Mouse (Mus musculus): ENCODE measurements at regions not wholly inside any gene's neighbourhood (a gene's known extent, or its start where the extent isn't known, plus 50 kb on each side); places are given as distances from the start of the nearest gene placed in this dataset.

- H3K36me3 ChIP-seq (ENCODE audit: control insufficient read depth, insufficient read depth, low read length) = no peaks in the 10 kb centered on the region
- no peaks in the 10 kb centered on the region for H3K27me3 ChIP-seq (ENCODE audit: control insufficient read depth, insufficient read depth, low read length)
- H3K9ac ChIP-seq (replicated peaks; ENCODE audit: low read length) = no peak overlapping the region
- no peak overlapping the region for H3K4me3 ChIP-seq (replicated peaks; ENCODE audit: low read depth, low read length)
- H3K9me3 ChIP-seq (ENCODE audit: control insufficient read depth, low read length) = no peaks in the 10 kb centered on the region
- H3K4me2 ChIP-seq (ENCODE audit: low read length) = no peak overlapping the region
- DNase-seq (no peak), ATAC-seq (ENCODE audit: low FRiP score, low TSS enrichment) (no peak)
- 78% methylated on average over 4 of the region's 4 CpGs for WGBS
- H3K27ac ChIP-seq (replicated peaks; ENCODE audit: low read depth, low read length) = no peak overlapping the region
- H3K4me1 ChIP-seq (ENCODE audit: control insufficient read depth, insufficient read depth, low read length) = no peaks in the 10 kb centered on the region
These were observed 253.5 kb downstream of the Hhipl2 start for GRCm38 (mm10) chr1:183671541-183671940.

GRCm38 (mm10) chr1:183672521-183672920, 254.5 kb downstream of the Hhipl2 start:
- DNase-seq (no peak), ATAC-seq (ENCODE audit: low FRiP score, low TSS enrichment) (no peak)
- no peaks in the 10 kb centered on the region for H3K36me3 ChIP-seq (ENCODE audit: control insufficient read depth, insufficient read depth, low read length)
- H3K9me3 ChIP-seq (ENCODE audit: control insufficient read depth, low read length) = no peaks in the 10 kb centered on the region
- no peak overlapping the region for H3K4me2 ChIP-seq (ENCODE audit: low read length)
- no peaks in the 10 kb centered on the region for H3K27me3 ChIP-seq (ENCODE audit: control insufficient read depth, insufficient read depth, low read length)
- no peak overlapping the region for H3K27ac ChIP-seq (replicated peaks; ENCODE audit: low read depth, low read length)
- no peak overlapping the region for H3K9ac ChIP-seq (replicated peaks; ENCODE audit: low read length)
- WGBS = 88% methylated on average over 5 of the region's 5 CpGs
- no peak overlapping the region for H3K4me3 ChIP-seq (replicated peaks; ENCODE audit: low read depth, low read length)
- H3K4me1 ChIP-seq (ENCODE audit: control insufficient read depth, insufficient read depth, low read length) = no peaks in the 10 kb centered on the region

GRCm38 (mm10) chr1:183677585-183677984, 259.6 kb downstream of the Hhipl2 start:
- Histone ChIP-seq H3K4me1 (ENCODE audit: control insufficient read depth, insufficient read depth, low read length) (no peaks in the 10 kb centered on the region), H3K36me3 (ENCODE audit: control insufficient read depth, insufficient read depth, low read length) (no peaks in the 10 kb centered on the region), H3K9me3 (ENCODE audit: control insufficient read depth, low read length) (no peaks in the 10 kb centered on the region), H3K4me2 (ENCODE audit: low read length) (no peak overlapping the region), H3K27me3 (ENCODE audit: control insufficient read depth, insufficient read depth, low read length) (no peaks in the 10 kb centered on the region), H3K27ac (replicated peaks; ENCODE audit: low read depth, low read length) (no peak overlapping the region), H3K9ac (replicated peaks; ENCODE audit: low read length) (no peak overlapping the region), H3K4me3 (replicated peaks; ENCODE audit: low read depth, low read length) (no peak overlapping the region)
- ATAC-seq (ENCODE audit: low FRiP score, low TSS enrichment) (no peak), DNase-seq (no peak)
- 77% methylated on average over 4 of the region's 4 CpGs for WGBS

- no peak overlapping the region for H3K9ac ChIP-seq (replicated peaks; ENCODE audit: low read length)
- H3K4me1 ChIP-seq (ENCODE audit: control insufficient read depth, insufficient read depth, low read length) = no peaks in the 10 kb centered on the region
- H3K36me3 ChIP-seq (ENCODE audit: control insufficient read depth, insufficient read depth, low read length) = no peaks in the 10 kb centered on the region
- no peak overlapping the region for H3K4me2 ChIP-seq (ENCODE audit: low read length)
- WGBS = 72% methylated on average over 11 of the region's 11 CpGs
- ATAC-seq (ENCODE audit: low FRiP score, low TSS enrichment) (no peak), DNase-seq (peak; percentile 53)
- no peak overlapping the region for H3K4me3 ChIP-seq (replicated peaks; ENCODE audit: low read depth, low read length)
- no peaks in the 10 kb centered on the region for H3K9me3 ChIP-seq (ENCODE audit: control insufficient read depth, low read length)
- no peaks in the 10 kb centered on the region for H3K27me3 ChIP-seq (ENCODE audit: control insufficient read depth, insufficient read depth, low read length)
- H3K27ac ChIP-seq (replicated peaks; ENCODE audit: low read depth, low read length) = no peak overlapping the region
These were observed 261.9 kb downstream of the Hhipl2 start for GRCm38 (mm10) chr1:183679949-183680348.

- no peaks in the 10 kb centered on the region for H3K36me3 ChIP-seq (ENCODE audit: control insufficient read depth, insufficient read depth, low read length)
- no peak overlapping the region for H3K9ac ChIP-seq (replicated peaks; ENCODE audit: low read length)
- H3K4me1 ChIP-seq (ENCODE audit: control insufficient read depth, insufficient read depth, low read length) = no peaks in the 10 kb centered on the region
- no peak for ATAC-seq (ENCODE audit: low FRiP score, low TSS enrichment)
- no peaks in the 10 kb centered on the region for H3K27me3 ChIP-seq (ENCODE audit: control insufficient read depth, insufficient read depth, low read length)
- no peaks in the 10 kb centered on the region for H3K9me3 ChIP-seq (ENCODE audit: control insufficient read depth, low read length)
- DNase-seq = no peak
- H3K4me2 ChIP-seq (ENCODE audit: low read length) = no peak overlapping the region
- no peak overlapping the region for H3K4me3 ChIP-seq (replicated peaks; ENCODE audit: low read depth, low read length)
- WGBS = 93% methylated on average over 5 of the region's 5 CpGs
- no peak overlapping the region for H3K27ac ChIP-seq (replicated peaks; ENCODE audit: low read depth, low read length)
These were observed 268.0 kb downstream of the Hhipl2 start for GRCm38 (mm10) chr1:183686056-183686455.

- DNase-seq (no peak), ATAC-seq (ENCODE audit: low FRiP score, low TSS enrichment) (no peak)
- Histone ChIP-seq H3K27ac (replicated peaks; ENCODE audit: low read depth, low read length) (no peak overlapping the region), H3K4me2 (ENCODE audit: low read length) (no peak overlapping the region), H3K9ac (replicated peaks; ENCODE audit: low read length) (no peak overlapping the region), H3K27me3 (ENCODE audit: control insufficient read depth, insufficient read depth, low read length) (no peaks in the 10 kb centered on the region), H3K36me3 (ENCODE audit: control insufficient read depth, insufficient read depth, low read length) (no peaks in the 10 kb centered on the region), H3K9me3 (ENCODE audit: control insufficient read depth, low read length) (no peaks in the 10 kb centered on the region), H3K4me3 (replicated peaks; ENCODE audit: low read depth, low read length) (no peak overlapping the region), H3K4me1 (ENCODE audit: control insufficient read depth, insufficient read depth, low read length) (no peaks in the 10 kb centered on the region)
- 91% methylated on average over 5 of the region's 5 CpGs for WGBS
These were observed 274.7 kb downstream of the Hhipl2 start for GRCm38 (mm10) chr1:183692756-183693155.

- Histone ChIP-seq H3K4me2 (ENCODE audit: low read length) (no peak overlapping the region), H3K27ac (replicated peaks; ENCODE audit: low read depth, low read length) (no peak overlapping the region), H3K27me3 (ENCODE audit: control insufficient read depth, insufficient read depth, low read length) (no peaks in the 10 kb centered on the region), H3K9me3 (ENCODE audit: control insufficient read depth, low read length) (no peaks in the 10 kb centered on the region), H3K36me3 (ENCODE audit: control insufficient read depth, insufficient read depth, low read length) (no peaks in the 10 kb centered on the region), H3K4me1 (ENCODE audit: control insufficient read depth, insufficient read depth, low read length) (no peaks in the 10 kb centered on the region), H3K9ac (replicated peaks; ENCODE audit: low read length) (no peak overlapping the region), H3K4me3 (replicated peaks; ENCODE audit: low read depth, low read length) (no peak overlapping the region)
- 85% methylated on average over 11 of the region's 11 CpGs for whole genome bisulfite sequencing
- ATAC-seq (ENCODE audit: low FRiP score, low TSS enrichment) (no peak), DNase-seq (no peak)
These were observed 281.3 kb downstream of the Hhipl2 start for GRCm38 (mm10) chr1:183699284-183699683.

- Histone ChIP-seq H3K4me1 (ENCODE audit: control insufficient read depth, insufficient read depth, low read length) (no peaks in the 10 kb centered on the region), H3K9ac (replicated peaks; ENCODE audit: low read length) (no peak overlapping the region), H3K9me3 (ENCODE audit: control insufficient read depth, low read length) (no peaks in the 10 kb centered on the region), H3K4me3 (replicated peaks; ENCODE audit: low read depth, low read length) (no peak overlapping the region), H3K36me3 (ENCODE audit: control insufficient read depth, insufficient read depth, low read length) (no peaks in the 10 kb centered on the region), H3K4me2 (ENCODE audit: low read length) (no peak overlapping the region), H3K27me3 (ENCODE audit: control insufficient read depth, insufficient read depth, low read length) (no peaks in the 10 kb centered on the region), H3K27ac (replicated peaks; ENCODE audit: low read depth, low read length) (no peak overlapping the region)
- ATAC-seq (ENCODE audit: low FRiP score, low TSS enrichment) (no peak), DNase-seq (no peak)
- 93% methylated on average over 2 of the region's 2 CpGs for WGBS
These were observed 284.9 kb downstream of the Hhipl2 start for GRCm38 (mm10) chr1:183702888-183703287.

GRCm38 (mm10) chr1:183712895-183713294, 294.9 kb downstream of the Hhipl2 start:
- H3K27ac ChIP-seq (replicated peaks; ENCODE audit: low read depth, low read length) = no peak overlapping the region
- H3K4me3 ChIP-seq (replicated peaks; ENCODE audit: low read depth, low read length) = no peak overlapping the region
- H3K9me3 ChIP-seq (ENCODE audit: control insufficient read depth, low read length) = no peaks in the 10 kb centered on the region
- 81% methylated on average over 1 of the region's 1 CpGs for WGBS
- no peaks in the 10 kb centered on the region for H3K36me3 ChIP-seq (ENCODE audit: control insufficient read depth, insufficient read depth, low read length)
- H3K9ac ChIP-seq (replicated peaks; ENCODE audit: low read length) = no peak overlapping the region
- no peaks in the 10 kb centered on the region for H3K4me1 ChIP-seq (ENCODE audit: control insufficient read depth, insufficient read depth, low read length)
- H3K4me2 ChIP-seq (ENCODE audit: low read length) = no peak overlapping the region
- DNase-seq (no peak), ATAC-seq (ENCODE audit: low FRiP score, low TSS enrichment) (no peak)
- H3K27me3 ChIP-seq (ENCODE audit: control insufficient read depth, insufficient read depth, low read length) = no peaks in the 10 kb centered on the region

Measured in midbrain, embryonic 14.5 days (tissue).